Mouse (Mus musculus) small intestine, adult 2 months (tissue): Measurements from ENCODE around the gene Pld3. TPM values are rescaled to one million over a fixed set of nuclear protein-coding genes. Genes with fewer than 3 reads are reported as not detected.
A peak's percentile ranks its signal among the peaks of the same experiment; 100 is the strongest.

Experiments
- H3K27ac ChIP-seq: fragments of 200-500 bp; 2 replicates; pipeline ENCODE4 v1.5.1; 2012; ENCODE audit warnings: low read depth, low read length, control low read depth, inconsistent platforms; ENCODE audit not compliant: insufficient read depth
- H3K27me3 ChIP-seq: fragments of 200-500 bp; 2 replicates; pipeline ENCODE4 v1.6.1; 2012; ENCODE audit warnings: mild to moderate bottlenecking, moderate library complexity, low read length, inconsistent platforms; ENCODE audit not compliant: control insufficient read depth, insufficient read depth
- H3K36me3 ChIP-seq: fragments of 200-500 bp; 2 replicates; pipeline ENCODE4 v1.6.1; 2012; ENCODE audit warnings: mild to moderate bottlenecking, low read length, control low read depth, inconsistent platforms; ENCODE audit not compliant: control insufficient read depth, insufficient read depth
- H3K4me1 ChIP-seq: fragments of 200-500 bp; 2 replicates; pipeline ENCODE4 v1.6.1; 2012; ENCODE audit warnings: low read length, inconsistent platforms, mixed read lengths; ENCODE audit not compliant: control insufficient read depth, insufficient read depth, insufficient read length
- H3K4me3 ChIP-seq: fragments of 200-500 bp; 2 replicates; pipeline ENCODE4 v1.5.1; 2012; ENCODE audit warnings: low read depth, mild to moderate bottlenecking, control low read depth, inconsistent platforms, low read length, moderate library complexity
- CTCF ChIP-seq: fragments of 200-500 bp; IDR thresholded peaks from 2 replicates; pipeline ENCODE4 v1.5.1; 2012; ENCODE audit warnings: low read depth, mild to moderate bottlenecking, control low read depth, inconsistent platforms, low read length, moderate library complexity, mixed read lengths; ENCODE audit not compliant: insufficient replicate concordance, insufficient read length; ENCODE audit errors: extremely low read depth
- POLR2A ChIP-seq: fragments of 200-500 bp; IDR thresholded peaks from 2 replicates; pipeline ENCODE4 v1.6.1; 2012; ENCODE audit warnings: low read depth, mild to moderate bottlenecking, control low read depth, inconsistent platforms, low read length, moderate library complexity
- WGBS: fragments of 180-500 bp; shearing (Covaris S2); methylation state at CpG from one replicate; pipeline ENCODE4 v1.1.7; 2018; 5-methylcytosine and 5-hydroxymethylcytosine counted together
- polyA plus RNA-seq: library from polyadenylated mRNA; depleted of rRNA; stranded (reverse); fragments of >200 nt; gene quantifications from 2 replicates; pipeline ENCODE4 v1.2.3, GENCODE M21; 2012

Pld3 gene
- polyA plus RNA-seq, 1 experiment = 75.6 TPM

DNA sequence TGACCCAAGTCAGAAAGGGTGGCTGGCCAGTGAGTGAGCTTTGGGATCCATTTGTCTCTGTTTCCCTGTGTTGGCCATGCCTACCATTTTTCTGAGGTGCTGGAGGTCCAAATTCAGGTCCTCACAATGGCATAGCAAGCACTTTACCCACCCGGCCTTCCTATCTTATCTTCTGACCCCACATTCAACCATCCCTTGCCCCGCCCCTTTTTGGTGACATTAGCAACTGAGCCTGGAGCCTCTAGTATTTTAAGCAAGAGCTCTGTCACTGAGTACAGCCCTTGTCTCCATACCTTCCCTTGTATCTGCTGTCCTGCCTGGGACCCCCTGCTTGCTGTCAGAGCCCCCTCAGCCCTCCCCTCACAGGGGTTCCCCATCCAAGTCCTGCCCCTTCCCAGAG lies 17.6 kb downstream of the Pld3 start:
- Histone ChIP-seq H3K4me1 (peaks cover 6% of the 10 kb centered on the region), H3K27ac (no peak overlapping the region), H3K4me3 (no peak overlapping the region), H3K36me3 (0 out of 2 replicates have a peak, but pooled peaks cover 1% of the 10 kb centered on the region), H3K27me3 (no peaks in the 10 kb centered on the region)
- 65% methylated on average over 2 of the region's 2 CpGs for WGBS
- TF ChIP-seq POLR2A (no peak), CTCF (no peak)

DNA sequence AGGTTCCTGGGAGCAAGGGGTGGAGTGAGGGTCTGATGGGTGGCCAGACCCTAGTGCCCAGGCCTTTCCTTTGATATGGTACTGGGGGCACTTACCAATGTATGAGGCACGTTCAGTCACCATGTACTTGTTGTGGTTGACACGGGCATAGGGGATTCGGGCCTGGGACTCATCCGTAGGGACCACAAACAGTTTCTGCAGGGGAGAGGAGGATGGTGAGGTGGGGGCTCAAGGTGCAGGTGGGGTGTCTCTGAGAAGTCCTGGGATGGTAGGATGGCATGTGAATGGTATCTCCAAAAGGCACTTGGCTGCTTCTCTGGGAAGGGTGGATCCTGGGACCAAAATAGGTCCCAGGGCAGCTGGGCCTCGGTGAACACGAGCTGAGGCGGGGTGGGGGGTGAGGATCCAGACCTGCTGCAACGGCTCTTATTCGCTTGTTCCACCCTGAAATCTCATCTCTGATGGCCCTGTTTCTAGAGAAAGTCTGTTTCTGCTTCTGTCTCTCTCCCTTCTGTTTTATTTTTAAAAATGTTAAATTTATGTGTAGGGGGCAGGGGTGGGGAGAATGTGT lies 20.5 kb downstream of the Pld3 start:
- H3K36me3 ChIP-seq = 0 out of 2 replicates have a peak, but pooled peaks cover 1% of the 10 kb centered on the region
- 92% methylated on average over 9 of the region's 9 CpGs for WGBS
- no peaks in the 10 kb centered on the region for H3K27me3 ChIP-seq
- no peak for TF ChIP-seq POLR2A
- TF ChIP-seq CTCF = no peak
- H3K4me3 ChIP-seq = no peak overlapping the region
- no peak overlapping the region for H3K27ac ChIP-seq
- H3K4me1 ChIP-seq = peaks cover 1% of the 10 kb centered on the region; the same call in 1 of the 2 replicates

DNA sequence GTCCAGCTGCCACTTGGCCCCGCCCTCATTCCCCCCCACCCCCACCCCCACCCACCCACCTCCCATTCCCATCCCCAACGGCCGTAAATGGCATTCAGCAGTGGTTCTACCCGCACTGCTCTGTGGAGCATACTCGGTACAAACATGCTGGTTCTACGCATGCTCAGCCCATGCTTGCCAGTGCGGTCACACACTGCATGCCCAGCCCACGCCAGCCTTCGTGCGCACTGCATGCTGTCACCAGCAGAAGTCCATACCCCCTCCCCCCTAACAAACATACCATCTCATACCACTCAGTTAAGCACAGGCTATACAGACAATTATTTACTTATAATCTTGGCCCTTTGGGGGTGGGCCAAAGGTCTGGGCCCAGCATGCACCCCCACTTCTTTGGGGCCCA lies 21.3 kb downstream of the Pld3 start:
- Histone ChIP-seq H3K4me1 (no peaks in the 10 kb centered on the region), H3K27ac (no peak overlapping the region), H3K36me3 (0 out of 2 replicates have a peak, but pooled peaks cover 1% of the 10 kb centered on the region), H3K27me3 (no peaks in the 10 kb centered on the region), H3K4me3 (no peak overlapping the region)
- WGBS = 84% methylated on average over 10 of the region's 10 CpGs
- no peak for TF ChIP-seq CTCF
- no peak for TF ChIP-seq POLR2A

DNA sequence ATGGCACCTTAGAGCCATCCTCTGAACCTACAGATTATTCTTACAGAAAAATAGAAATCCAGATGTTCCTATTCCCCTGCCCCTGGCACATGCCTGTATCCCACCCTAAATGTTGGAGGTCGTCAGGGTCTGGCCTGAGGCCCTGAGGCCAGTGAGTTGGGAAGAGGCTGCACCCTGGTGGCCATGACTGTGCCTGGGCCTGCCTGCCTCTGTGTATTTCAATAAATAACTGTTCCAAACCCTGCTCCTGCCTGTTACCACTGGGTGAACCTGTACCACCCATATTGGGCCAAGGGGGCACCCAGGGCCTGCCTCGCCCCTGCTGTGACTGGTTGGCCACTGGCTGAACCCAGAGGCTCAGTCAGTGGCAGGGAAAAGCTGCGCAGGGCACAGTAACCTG lies 22.1 kb downstream of the Pld3 start:
- no peaks in the 10 kb centered on the region for H3K27me3 ChIP-seq
- TF ChIP-seq CTCF = no peak
- TF ChIP-seq POLR2A = no peak
- H3K4me1 ChIP-seq = no peaks in the 10 kb centered on the region
- no peak overlapping the region for H3K4me3 ChIP-seq
- WGBS = 86% methylated on average over 3 of the region's 3 CpGs
- 0 out of 2 replicates have a peak, but pooled peaks cover 1% of the 10 kb centered on the region for H3K36me3 ChIP-seq
- H3K27ac ChIP-seq = no peak overlapping the region

DNA sequence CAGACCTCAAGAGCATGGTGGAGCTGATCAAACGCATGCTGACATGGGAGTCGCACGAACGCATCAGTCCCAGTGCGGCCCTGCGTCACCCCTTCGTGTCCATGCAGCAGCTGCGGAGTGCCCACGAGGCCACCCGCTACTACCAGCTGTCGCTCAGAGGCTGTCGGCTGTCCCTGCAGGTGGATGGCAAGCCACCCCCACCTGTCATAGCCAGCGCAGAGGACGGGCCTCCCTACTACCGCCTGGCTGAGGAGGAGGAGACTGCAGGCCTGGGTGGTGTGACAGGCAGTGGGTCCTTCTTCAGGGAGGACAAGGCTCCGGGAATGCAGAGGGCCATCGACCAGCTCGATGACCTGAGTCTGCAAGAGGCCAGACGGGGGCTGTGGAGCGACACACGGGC lies 23.9 kb downstream of the Pld3 start:
- 0 out of 2 replicates have a peak, but pooled peaks cover 1% of the 10 kb centered on the region for H3K36me3 ChIP-seq
- TF ChIP-seq POLR2A (no peak), CTCF (no peak)
- no peak overlapping the region for H3K4me3 ChIP-seq
- H3K4me1 ChIP-seq = no peaks in the 10 kb centered on the region
- no peaks in the 10 kb centered on the region for H3K27me3 ChIP-seq
- no peak overlapping the region for H3K27ac ChIP-seq
- WGBS = 87% methylated on average over 21 of the region's 21 CpGs

DNA sequence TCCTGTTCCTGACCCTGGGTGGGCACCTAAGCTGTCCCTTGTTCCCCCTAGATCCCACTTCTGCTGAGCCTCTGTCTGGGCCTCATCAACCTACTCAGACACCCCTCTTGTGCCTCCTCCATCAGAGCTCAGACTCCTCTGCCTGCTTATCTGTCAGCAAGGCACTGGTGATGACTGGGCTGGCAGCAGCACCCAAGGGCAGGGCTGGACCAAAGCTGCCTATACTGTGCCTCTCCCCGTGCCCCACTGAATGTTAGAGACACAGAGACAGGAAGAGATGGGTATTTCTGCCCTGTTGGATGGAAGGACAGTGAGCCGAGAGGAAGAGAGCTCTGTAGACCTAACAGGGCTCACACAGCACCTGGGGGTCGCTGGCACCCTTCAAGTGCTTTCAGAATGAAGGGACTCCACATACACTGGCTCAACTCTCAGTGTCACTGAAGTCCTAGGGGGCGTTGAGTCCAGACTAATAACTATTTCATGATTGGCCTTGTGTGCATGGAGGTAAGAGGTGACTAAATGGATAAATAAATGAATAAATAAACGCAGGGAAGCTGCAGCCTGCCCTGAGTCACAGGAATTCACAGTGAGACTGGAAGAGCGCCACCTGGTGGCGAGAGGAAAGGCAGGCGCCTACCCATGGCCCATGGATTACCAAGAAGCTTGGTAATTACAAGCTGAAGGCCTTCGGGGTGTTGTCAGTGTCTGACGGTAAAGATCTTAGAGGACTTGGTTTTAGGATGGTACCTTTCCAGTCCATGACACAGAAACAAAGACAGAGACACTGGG lies 26.8 kb downstream of the Pld3 start:
- WGBS = 16% methylated on average over 10 of the region's 10 CpGs

DNA sequence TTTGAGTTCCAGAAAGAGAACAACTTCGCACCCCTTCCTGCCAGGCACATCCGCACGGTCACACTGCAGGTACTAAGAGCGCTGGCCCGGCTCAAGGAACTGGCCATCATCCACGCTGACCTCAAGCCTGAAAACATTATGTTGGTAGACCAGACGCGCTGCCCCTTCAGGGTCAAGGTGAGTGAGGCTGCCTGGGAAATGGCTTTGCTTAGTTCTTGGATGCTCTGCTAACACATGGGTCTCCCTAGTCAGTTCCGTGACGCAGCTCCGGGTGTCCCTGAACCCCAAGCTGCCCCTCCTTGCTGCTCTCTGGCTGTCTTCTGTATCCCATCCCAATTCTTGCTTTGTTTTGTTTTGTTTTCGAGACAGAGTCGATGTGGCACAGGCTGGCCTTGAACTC lies 29.2 kb downstream of the Pld3 start:
- no peaks in the 10 kb centered on the region for H3K36me3 ChIP-seq
- H3K27ac ChIP-seq = no peak overlapping the region
- H3K4me3 ChIP-seq = no peak overlapping the region
- H3K4me1 ChIP-seq = peaks cover 7% of the 10 kb centered on the region; the same call in 1 of the 2 replicates
- 94% methylated on average over 13 of the region's 13 CpGs for WGBS
- H3K27me3 ChIP-seq = no peaks in the 10 kb centered on the region
- TF ChIP-seq POLR2A (no peak), CTCF (no peak)

More for the DNA sequence above, 26.8 kb downstream of the Pld3 start:
- no peaks in the 10 kb centered on the region for H3K27me3 ChIP-seq
- H3K4me1 ChIP-seq = no peaks in the 10 kb centered on the region
- no peak overlapping the region for H3K27ac ChIP-seq
- no peak for TF ChIP-seq POLR2A
- TF ChIP-seq CTCF = peak; percentile 98
- no peak overlapping the region for H3K4me3 ChIP-seq
- H3K36me3 ChIP-seq = no peaks in the 10 kb centered on the region
